Mouse (Mus musculus) stomach, postnatal 0 days (tissue): ENCODE data around the gene Cep112.

Source experiments
- CTCF ChIP-seq: IDR thresholded peaks from 2 replicates; pipeline ENCODE4 v1.5.1; 2016; ENCODE audit warnings: antibody characterized with exemption, low read depth, mild to moderate bottlenecking, moderate library complexity
- EP300 ChIP-seq: optimal IDR thresholded peaks from 2 replicates; pipeline ENCODE3; 2016; ENCODE audit warnings: antibody characterized with exemption

- TF ChIP-seq CTCF (no peak), EP300 (no peak)
These were observed 426.8 kb downstream of the Cep112 start for GRCm38 (mm10) chr11:108851771-108852170.
